Mouse (Mus musculus) forebrain, embryonic 12.5 days (tissue): ENCODE data around the gene Tat. TPM values are rescaled to one million over a fixed set of nuclear protein-coding genes. Genes with fewer than 3 reads are reported as not detected.

Experiments used
- ATAC-seq: fragments of 200-750 bp; cut with Nextera tagmentation; 2 replicates; pipeline ENCODE4 v1.8.0; 2017; ENCODE audit warnings: moderate TSS enrichment; ENCODE audit not compliant: low FRiP score
- H3K27ac ChIP-seq: fragments of 300-500 bp; sonication (generic); 2 replicates; pipeline ENCODE4 v1.5.1; 2016; ENCODE audit warnings: mild to moderate bottlenecking
- H3K27me3 ChIP-seq: fragments of 300-500 bp; sonication (generic); 2 replicates; pipeline ENCODE4 v1.6.1; 2016; ENCODE audit warnings: mild to moderate bottlenecking
- H3K36me3 ChIP-seq: fragments of 300-500 bp; sonication (generic); replicated peaks from 2 replicates; pipeline ENCODE4 v1.6.1; 2016; ENCODE audit warnings: mild to moderate bottlenecking
- H3K4me1 ChIP-seq: fragments of 300-500 bp; sonication (generic); 2 replicates; pipeline ENCODE4 v1.6.1; 2016
- H3K4me2 ChIP-seq: fragments of 300-500 bp; sonication (generic); 2 replicates; pipeline ENCODE4 v1.6.1; 2016; ENCODE audit warnings: mild to moderate bottlenecking, moderate library complexity
- H3K4me3 ChIP-seq: fragments of 300-500 bp; sonication (generic); replicated peaks from 2 replicates; pipeline ENCODE4 v1.5.1; 2016; ENCODE audit warnings: mild to moderate bottlenecking
- H3K9ac ChIP-seq: fragments of 300-500 bp; sonication (generic); 2 replicates; pipeline ENCODE4 v1.6.1; 2016; ENCODE audit warnings: mild to moderate bottlenecking
- H3K9me3 ChIP-seq: fragments of 300-500 bp; sonication (generic); 2 replicates; pipeline ENCODE4 v1.6.1; 2016
- WGBS: fragments of 180-500 bp; shearing (Covaris S2); methylation state at CpG from one replicate; pipeline ENCODE4 v1.1.7; 2016; 5-methylcytosine and 5-hydroxymethylcytosine counted together
- polyA plus RNA-seq: library from polyadenylated mRNA; unstranded; fragments of >200 nt; fragmentation: Nextera tagmentation; extraction: Ambion mirVana; gene quantifications from 2 replicates; pipeline ENCODE4 v1.2.1, GENCODE M21; 2016

Tat gene
- polyA plus RNA-seq, 1 experiment from 2014 or later = not detected

DNA sequence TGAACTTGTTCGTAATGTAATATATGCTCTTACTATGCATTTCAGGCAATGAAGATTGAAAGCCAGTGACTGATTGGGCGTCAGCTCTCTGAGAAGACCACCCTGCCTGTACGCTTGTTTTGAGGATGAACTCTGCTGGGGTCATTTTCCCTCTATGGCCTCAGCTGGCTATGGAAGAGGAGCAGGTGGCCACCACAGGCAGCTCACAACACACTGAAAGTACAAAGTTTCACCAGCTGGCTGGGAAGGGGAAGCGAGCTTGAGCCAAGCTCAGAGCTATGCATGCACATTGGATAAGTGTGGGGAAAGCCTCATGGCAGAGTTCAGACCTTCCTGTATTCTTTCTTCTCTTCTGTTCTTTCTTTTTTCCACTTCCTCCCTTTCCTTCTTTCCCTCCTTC, 31.1 kb upstream of the Tat start:
- Histone ChIP-seq H3K4me1 (peaks cover 39% of the 10 kb centered on the region), H3K36me3 (no peaks in the 10 kb centered on the region), H3K27ac (no peak overlapping the region), H3K9me3 (no peaks in the 10 kb centered on the region), H3K27me3 (peaks cover 42% of the 10 kb centered on the region), H3K4me2 (no peak overlapping the region), H3K4me3 (no peak overlapping the region), H3K9ac (no peak overlapping the region)
- ATAC-seq = no peak
- 85% methylated on average over 4 of the region's 4 CpGs for WGBS

DNA sequence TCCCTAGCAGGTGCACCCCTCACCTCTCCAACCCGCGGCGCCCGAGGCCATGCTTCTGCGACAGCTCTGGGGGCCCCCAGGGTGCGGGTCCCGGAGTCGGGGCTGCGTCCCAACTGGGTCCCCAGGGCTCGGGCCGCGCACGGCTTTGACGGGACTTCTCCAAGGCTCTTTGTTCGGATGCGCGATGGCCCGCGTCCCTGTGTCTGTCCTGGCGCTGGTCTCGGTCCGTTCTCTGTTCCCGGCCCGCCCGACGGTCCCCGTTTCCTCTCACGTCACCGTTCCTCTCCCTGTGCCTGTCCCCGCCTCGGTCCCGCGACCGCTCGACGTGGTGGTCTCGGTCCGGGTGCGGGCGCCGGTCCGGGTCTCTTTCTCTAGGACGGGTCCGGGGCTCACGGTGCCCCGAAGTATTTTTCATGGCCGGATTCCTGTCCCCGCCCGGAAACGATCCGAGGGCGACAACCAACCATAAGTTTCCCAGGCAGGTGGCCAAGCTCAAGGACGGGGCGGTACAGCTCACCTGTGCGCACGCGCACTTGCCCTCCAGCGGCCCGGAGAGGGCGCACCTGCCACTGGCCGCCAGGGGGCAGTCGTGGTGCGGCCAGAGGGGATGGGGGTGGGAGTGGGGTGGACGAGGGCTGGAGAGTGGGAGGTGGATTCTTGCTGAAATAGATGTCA, 28.4 kb upstream of the Tat start, which contains the start of gene Marveld3:
TSS of gene Marveld3 (minus strand) at position 511 of the 675 bp plus-strand sequence.
- Histone ChIP-seq H3K27ac (no peak within 1 kb of the TSS), H3K4me3 (peak within 1 kb of the TSS; percentile 47), H3K4me1 (peaks cover 26% of the 10 kb centered on the region), H3K4me2 (peak within 1 kb of the TSS; percentile 65), H3K27me3 (peaks cover 42% of the 10 kb centered on the region), H3K9me3 (no peaks in the 10 kb centered on the region), H3K36me3 (no peaks in the 10 kb centered on the region), H3K9ac (0 out of 2 replicates have a peak within 1 kb of the TSS, but pooled peaks have one; percentile 1)
- ATAC-seq = peak; percentile 57; the same call in 1 of the 2 replicates
- WGBS = 2% methylated on average over 64 of the region's 64 CpGs

DNA sequence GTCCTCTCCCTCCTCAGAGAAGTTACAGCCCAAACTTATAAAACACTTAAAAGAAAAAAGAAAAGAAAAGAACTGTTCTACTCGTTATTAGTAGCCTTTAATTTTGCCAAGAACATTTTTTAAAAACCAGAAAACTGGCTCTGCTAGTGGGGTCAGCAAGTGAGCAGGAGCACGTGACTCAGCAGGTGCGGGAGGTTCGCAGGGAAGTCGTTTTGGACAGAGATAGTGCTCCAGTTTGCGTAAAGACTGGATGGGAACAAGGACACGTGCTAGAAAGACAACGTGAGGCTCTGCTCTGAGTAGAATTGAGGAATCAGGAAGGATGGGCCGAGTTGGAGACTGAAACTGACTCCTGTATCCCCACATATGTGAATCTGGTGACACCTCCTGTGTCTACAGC, 27.3 kb upstream of the Tat start:
- no peaks in the 10 kb centered on the region for H3K9me3 ChIP-seq
- H3K36me3 ChIP-seq = no peaks in the 10 kb centered on the region
- peaks cover 42% of the 10 kb centered on the region for H3K27me3 ChIP-seq
- H3K27ac ChIP-seq = no peak overlapping the region
- H3K4me2 ChIP-seq = no peak overlapping the region
- no peak for ATAC-seq
- H3K9ac ChIP-seq = no peak overlapping the region
- WGBS = 80% methylated on average over 9 of the region's 9 CpGs
- H3K4me1 ChIP-seq = peaks cover 17% of the 10 kb centered on the region
- H3K4me3 ChIP-seq = no peak overlapping the region

DNA sequence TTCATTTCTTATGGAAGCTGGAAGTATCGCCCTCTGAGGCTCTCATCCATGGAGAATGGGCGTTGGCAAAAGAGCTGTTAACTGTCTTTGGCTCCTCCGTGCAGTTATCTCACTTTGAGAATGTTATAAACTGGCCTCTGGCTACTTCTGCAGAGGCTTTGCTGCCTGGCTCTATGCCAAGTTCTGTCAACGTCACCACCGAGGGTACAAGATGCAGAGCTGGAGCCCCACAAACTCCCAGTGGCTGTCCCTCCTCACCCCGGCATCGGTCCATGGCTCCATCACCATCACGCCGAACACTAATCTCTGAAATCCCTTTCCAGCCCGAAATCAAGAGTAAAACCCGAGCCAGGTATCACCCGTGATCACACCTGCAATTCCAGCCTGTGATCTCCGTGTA, 26.8 kb upstream of the Tat start:
- no peak overlapping the region for H3K27ac ChIP-seq
- H3K9me3 ChIP-seq = no peaks in the 10 kb centered on the region
- peaks cover 47% of the 10 kb centered on the region for H3K27me3 ChIP-seq
- 77% methylated on average over 13 of the region's 13 CpGs for WGBS
- ATAC-seq = no peak
- no peak overlapping the region for H3K9ac ChIP-seq
- H3K4me2 ChIP-seq = no peak overlapping the region
- no peaks in the 10 kb centered on the region for H3K36me3 ChIP-seq
- H3K4me3 ChIP-seq = no peak overlapping the region
- H3K4me1 ChIP-seq = peaks cover 12% of the 10 kb centered on the region

DNA sequence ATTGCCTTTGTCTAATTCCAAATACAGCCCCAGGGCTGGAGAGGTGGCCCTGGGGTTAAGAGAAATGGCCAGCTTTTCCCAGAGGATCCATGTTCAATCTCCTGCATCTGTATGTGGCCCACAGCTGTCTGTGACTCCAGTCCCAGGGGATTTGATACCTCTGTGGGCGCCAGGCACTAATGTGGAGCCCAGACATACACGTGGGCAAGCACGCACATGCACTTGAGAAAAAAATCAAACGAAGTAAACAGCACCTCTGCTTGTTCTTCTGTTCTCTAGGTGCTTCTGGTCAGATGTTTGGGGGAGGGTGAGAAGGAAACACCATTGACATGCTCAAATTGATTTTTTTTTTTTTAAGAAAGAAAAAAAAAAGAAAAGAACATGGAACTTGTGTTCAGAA, 26.1 kb upstream of the Tat start:
- H3K9me3 ChIP-seq = no peaks in the 10 kb centered on the region
- 82% methylated on average over 4 of the region's 4 CpGs for WGBS
- H3K4me3 ChIP-seq = no peak overlapping the region
- H3K4me2 ChIP-seq = no peak overlapping the region
- peaks cover 11% of the 10 kb centered on the region for H3K4me1 ChIP-seq
- no peak overlapping the region for H3K9ac ChIP-seq
- peaks cover 54% of the 10 kb centered on the region for H3K27me3 ChIP-seq
- no peak overlapping the region for H3K27ac ChIP-seq
- H3K36me3 ChIP-seq = no peaks in the 10 kb centered on the region
- no peak for ATAC-seq

DNA sequence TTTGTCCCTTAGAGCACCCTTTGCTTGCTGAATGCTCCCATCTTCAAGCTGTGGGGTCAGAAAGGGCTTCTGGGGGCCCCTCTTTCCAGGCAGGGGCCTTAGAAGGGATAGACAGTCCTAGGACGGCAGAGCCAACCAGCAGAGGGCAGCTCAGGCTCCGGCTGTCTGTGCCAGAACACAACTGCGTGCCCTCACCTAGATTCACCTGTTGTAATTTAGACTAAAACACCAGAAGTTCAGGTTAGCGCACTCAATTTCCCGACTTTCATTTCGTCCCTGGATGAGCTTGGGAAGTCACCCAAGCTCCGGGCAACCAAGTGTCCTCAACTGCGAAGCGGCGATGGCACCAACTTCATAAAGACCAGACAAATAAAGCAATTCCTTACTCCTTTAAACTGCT, 21.4 kb upstream of the Tat start:
- Histone ChIP-seq H3K27me3 (peaks cover 17% of the 10 kb centered on the region), H3K4me2 (no peak overlapping the region), H3K4me3 (no peak overlapping the region), H3K27ac (no peak overlapping the region), H3K4me1 (no peaks in the 10 kb centered on the region), H3K9me3 (no peaks in the 10 kb centered on the region), H3K36me3 (no peaks in the 10 kb centered on the region), H3K9ac (no peak overlapping the region)
- no peak for ATAC-seq
- whole genome bisulfite sequencing = 56% methylated on average over 10 of the region's 10 CpGs

DNA sequence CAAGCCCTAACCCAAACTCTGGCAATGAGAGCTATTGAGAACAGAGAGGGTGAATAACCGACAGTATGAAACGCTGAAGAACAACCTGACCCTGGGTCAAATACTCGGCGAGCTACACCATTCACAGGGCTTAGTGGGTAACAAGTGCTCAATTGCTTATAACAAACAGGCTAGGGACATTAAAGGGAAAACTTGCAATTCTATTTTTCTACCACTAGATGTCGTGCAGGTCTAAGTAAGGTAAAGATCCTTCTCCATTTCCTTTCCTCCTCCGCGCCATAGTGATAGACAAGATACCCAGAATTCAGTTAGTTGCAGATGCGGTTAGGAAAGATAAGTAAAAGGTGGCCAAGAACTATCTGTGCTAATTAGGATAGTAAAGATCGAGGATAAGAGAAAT, 19.9 kb upstream of the Tat start:
- WGBS = 11% methylated on average over 9 of the region's 9 CpGs
- Histone ChIP-seq H3K4me1 (no peaks in the 10 kb centered on the region), H3K4me2 (no peak overlapping the region), H3K9ac (no peak overlapping the region), H3K4me3 (no peak overlapping the region), H3K27me3 (peaks cover 17% of the 10 kb centered on the region), H3K9me3 (no peaks in the 10 kb centered on the region), H3K36me3 (no peaks in the 10 kb centered on the region), H3K27ac (no peak overlapping the region)
- ATAC-seq = no peak

DNA sequence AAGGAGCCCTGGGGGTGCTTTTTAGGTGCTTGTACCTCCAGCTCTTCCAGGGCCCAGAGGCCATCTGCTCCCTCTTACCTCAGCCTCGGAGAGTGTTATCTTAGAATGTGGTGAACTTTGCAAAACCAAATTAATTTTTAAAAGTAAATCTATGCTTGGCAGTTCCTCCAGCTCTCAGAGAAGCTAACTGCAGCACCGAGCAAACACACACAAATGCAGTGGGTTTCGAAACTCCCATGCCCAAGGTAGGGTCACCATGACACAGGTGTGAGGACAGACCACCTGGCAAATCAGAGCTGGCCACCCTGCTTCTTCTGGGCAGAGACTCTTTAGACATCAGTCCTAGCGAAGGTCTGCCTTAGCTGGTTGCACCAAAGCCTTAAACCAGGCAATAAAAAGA, 17.3 kb upstream of the Tat start:
- Histone ChIP-seq H3K36me3 (no peaks in the 10 kb centered on the region), H3K4me1 (no peaks in the 10 kb centered on the region), H3K27ac (no peak overlapping the region), H3K4me3 (no peak overlapping the region), H3K4me2 (no peak overlapping the region), H3K9me3 (0 out of 2 replicates have a peak, but pooled peaks cover 7% of the 10 kb centered on the region), H3K27me3 (peaks cover 17% of the 10 kb centered on the region), H3K9ac (no peak overlapping the region)
- ATAC-seq = no peak
- 84% methylated on average over 4 of the region's 4 CpGs for WGBS

DNA sequence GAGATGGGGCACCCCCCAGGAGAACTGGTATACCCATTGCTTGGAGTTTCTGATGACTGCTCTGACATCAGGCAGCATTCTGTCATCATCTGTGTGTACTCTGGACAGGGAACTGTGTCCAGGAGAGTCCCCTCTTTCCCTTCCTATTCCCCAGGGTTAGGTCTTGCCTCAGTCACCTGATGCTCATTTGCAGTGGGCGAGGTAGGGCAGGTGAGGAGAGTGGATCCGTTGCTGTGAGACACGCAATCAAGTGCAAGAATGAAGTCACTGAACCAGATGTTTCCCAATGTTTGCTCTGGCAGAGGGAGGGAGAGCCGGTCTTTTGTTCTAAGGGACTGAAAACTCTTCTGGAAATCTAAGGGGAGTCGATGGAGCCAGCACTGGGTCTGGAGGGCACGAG, 10.9 kb upstream of the Tat start:
- Histone ChIP-seq H3K4me1 (peaks cover 5% of the 10 kb centered on the region), H3K27ac (no peak overlapping the region), H3K9ac (no peak overlapping the region), H3K9me3 (0 out of 2 replicates have a peak, but pooled peaks cover 7% of the 10 kb centered on the region), H3K36me3 (no peaks in the 10 kb centered on the region), H3K4me3 (no peak overlapping the region), H3K4me2 (no peak overlapping the region), H3K27me3 (no peaks in the 10 kb centered on the region)
- WGBS = 82% methylated on average over 6 of the region's 6 CpGs
- no peak for ATAC-seq

DNA sequence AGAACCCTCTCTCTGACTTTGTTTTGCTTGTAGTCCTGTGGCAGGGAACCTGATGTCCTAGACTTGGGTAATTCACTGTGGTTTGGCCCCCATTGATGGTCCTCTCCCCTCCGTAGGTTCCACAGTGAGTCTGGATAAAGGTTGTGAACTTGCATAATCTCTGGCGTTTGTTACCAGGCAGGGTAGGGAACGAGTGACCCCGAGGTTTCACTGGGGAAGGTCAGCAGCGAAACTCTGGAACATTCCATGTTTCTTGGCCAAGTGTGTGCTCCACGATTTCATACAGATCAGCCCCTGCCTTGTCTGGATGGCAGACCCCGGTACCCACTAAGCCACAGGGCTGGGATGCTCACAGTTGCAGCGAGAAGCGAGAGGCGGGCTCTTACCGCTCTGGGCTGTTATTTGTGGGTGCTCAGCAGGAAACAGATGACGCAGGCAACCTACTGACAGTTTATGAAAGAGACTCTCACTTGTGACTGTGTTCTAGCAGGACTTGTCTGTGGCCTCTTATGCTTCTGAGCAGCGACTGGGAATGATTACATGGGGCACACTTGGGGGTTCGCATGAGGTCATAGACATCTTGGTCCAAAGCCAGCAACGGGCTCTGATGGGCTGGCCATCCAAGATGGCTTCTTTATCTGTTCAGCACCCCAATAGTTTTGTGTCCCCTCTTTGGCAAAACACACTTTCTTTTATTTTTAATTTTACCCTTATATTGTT, 7.7 kb upstream of the Tat start:
- Histone ChIP-seq H3K9me3 (no peaks in the 10 kb centered on the region), H3K36me3 (no peaks in the 10 kb centered on the region), H3K27me3 (no peaks in the 10 kb centered on the region), H3K4me2 (no peak overlapping the region), H3K27ac (no peak overlapping the region), H3K4me1 (peaks cover 5% of the 10 kb centered on the region), H3K4me3 (no peak overlapping the region), H3K9ac (no peak overlapping the region)
- no peak for ATAC-seq
- 77% methylated on average over 15 of the region's 15 CpGs for WGBS

DNA sequence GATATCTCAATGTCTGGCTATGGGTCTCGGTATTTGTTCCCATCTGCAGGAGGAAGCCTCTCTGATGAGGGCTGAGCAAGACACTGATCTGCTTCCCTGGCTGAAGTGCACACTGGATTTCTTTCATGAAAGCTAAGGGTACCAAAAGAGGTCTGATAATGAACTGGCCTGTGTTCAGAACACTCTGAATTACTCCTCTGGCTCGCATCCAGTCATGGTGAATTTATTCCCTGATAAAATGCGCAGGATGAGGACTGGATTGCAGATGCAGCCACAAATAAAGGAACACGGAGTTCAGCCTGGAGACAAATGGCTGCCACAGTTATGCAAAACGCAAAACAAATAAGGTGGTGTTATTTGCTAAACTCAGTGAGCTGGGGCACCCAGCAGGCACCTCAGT, 6.3 kb upstream of the Tat start:
- Histone ChIP-seq H3K4me3 (no peak overlapping the region), H3K27me3 (no peaks in the 10 kb centered on the region), H3K4me1 (peaks cover 5% of the 10 kb centered on the region), H3K4me2 (no peak overlapping the region), H3K9ac (no peak overlapping the region), H3K27ac (no peak overlapping the region), H3K36me3 (no peaks in the 10 kb centered on the region), H3K9me3 (no peaks in the 10 kb centered on the region)
- WGBS = 52% methylated on average over 5 of the region's 5 CpGs
- ATAC-seq = no peak

DNA sequence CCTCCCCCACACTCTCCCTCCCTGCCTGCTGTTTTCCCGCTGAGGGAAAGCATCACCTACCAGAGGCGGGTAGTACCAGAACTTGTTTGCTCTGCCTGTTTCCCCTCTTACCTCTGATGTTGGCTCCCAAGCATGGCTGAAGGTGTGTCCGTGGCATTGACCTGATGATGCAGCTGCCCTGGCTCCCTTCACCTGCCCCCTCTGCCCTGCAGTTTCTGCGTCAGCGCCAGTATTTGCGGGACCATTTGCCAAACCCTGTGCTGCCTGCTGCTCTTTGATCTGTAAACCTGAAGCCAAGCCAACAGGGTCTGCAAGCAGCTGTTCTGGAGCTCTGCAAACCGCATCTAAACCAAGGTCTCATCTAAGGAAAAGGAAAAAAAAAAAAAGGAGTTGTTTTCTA, 3.9 kb upstream of the Tat start:
- Histone ChIP-seq H3K9me3 (no peaks in the 10 kb centered on the region), H3K4me3 (no peak overlapping the region), H3K4me2 (no peak overlapping the region), H3K27ac (no peak overlapping the region), H3K36me3 (no peaks in the 10 kb centered on the region), H3K4me1 (peaks cover 5% of the 10 kb centered on the region), H3K9ac (no peak overlapping the region), H3K27me3 (no peaks in the 10 kb centered on the region)
- no peak for ATAC-seq
- 80% methylated on average over 7 of the region's 7 CpGs for WGBS

DNA sequence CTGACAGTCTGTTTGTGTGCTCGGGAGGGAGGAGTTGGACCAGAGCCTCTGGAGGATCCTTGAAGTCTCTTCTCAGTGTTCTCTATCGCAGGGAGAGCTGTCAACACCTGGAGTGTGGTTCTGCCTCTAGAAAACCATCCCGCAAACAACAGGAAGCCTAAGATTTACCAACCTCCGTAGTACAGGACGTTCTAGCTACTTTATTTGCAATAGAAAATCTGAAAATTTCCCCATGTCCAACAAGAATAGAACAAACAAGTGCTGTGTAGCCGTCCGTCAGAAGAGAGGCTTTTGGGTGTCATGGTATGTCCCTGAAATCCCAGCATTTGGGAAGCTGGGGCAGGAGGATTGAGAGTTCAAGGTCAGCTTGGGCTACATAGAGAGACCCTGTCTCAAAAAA, 2.5 kb upstream of the Tat start:
- Histone ChIP-seq H3K27ac (no peak overlapping the region), H3K4me1 (peaks cover 5% of the 10 kb centered on the region), H3K9ac (no peak overlapping the region), H3K4me3 (no peak overlapping the region), H3K27me3 (no peaks in the 10 kb centered on the region), H3K4me2 (no peak overlapping the region), H3K36me3 (no peaks in the 10 kb centered on the region), H3K9me3 (no peaks in the 10 kb centered on the region)
- WGBS = 88% methylated on average over 7 of the region's 7 CpGs
- no peak for ATAC-seq
